Mouse (Mus musculus): Measurements from ENCODE around the gene Cybrd1.

GRCm38 (mm10) chr2:71180566-71181217 lies 63.0 kb downstream of the Cybrd1 start:
- TF ChIP-seq CTCF (IDR thresholded peaks at IDR 0.05; ENCODE audit: low read depth, low read length) (no peak), POLR2A (IDR thresholded peaks at IDR 0.05; ENCODE audit: extremely low read depth, insufficient read depth, low read length) (no peak)

All from liver, adult 2 months (tissue).